Mouse (Mus musculus): ENCODE measurements around the gene Tspan5. TPM values are rescaled to one million over a fixed set of nuclear protein-coding genes. Genes with fewer than 3 reads are reported as not detected.

The Tspan5 gene
- polyA plus RNA-seq, 1 experiment from 2014 or later = 97.0 TPM

DNA sequence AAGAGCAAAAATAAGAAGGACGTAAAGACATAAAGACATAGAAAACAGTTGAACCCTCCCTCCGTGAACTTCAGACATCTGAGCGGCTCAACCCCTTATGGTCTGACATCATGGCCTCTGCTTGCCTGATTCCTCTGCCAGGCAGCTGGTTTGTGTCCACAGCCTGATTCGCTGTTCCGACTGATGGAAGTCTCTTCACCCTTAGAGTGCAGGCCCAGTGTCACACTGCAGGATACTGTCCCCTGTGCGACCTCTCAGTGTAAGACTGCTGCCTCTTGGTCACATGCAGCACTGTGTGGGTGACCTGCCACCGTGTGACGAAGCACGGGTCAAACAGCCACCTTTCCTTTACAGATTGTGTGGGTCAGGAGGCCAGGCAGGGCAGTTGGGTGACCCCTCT is 39.5 kb downstream of the Tspan5 start:
- Histone ChIP-seq H3K27ac (peak overlapping the region; percentile 30; the same call in 1 of the 2 replicates), H3K27me3 (no peaks in the 10 kb centered on the region), H3K9me3 (no peaks in the 10 kb centered on the region), H3K9ac (peak overlapping the region; percentile 24; the same call in 1 of the 2 replicates), H3K4me2 (no peak overlapping the region), H3K36me3 (no peaks in the 10 kb centered on the region), H3K4me1 (replicated peaks) (peaks cover 79% of the 10 kb centered on the region), H3K4me3 (no peak overlapping the region)
- WGBS = 73% methylated on average over 9 of the region's 9 CpGs
- ATAC-seq (ENCODE audit: low FRiP score) = no peak

DNA sequence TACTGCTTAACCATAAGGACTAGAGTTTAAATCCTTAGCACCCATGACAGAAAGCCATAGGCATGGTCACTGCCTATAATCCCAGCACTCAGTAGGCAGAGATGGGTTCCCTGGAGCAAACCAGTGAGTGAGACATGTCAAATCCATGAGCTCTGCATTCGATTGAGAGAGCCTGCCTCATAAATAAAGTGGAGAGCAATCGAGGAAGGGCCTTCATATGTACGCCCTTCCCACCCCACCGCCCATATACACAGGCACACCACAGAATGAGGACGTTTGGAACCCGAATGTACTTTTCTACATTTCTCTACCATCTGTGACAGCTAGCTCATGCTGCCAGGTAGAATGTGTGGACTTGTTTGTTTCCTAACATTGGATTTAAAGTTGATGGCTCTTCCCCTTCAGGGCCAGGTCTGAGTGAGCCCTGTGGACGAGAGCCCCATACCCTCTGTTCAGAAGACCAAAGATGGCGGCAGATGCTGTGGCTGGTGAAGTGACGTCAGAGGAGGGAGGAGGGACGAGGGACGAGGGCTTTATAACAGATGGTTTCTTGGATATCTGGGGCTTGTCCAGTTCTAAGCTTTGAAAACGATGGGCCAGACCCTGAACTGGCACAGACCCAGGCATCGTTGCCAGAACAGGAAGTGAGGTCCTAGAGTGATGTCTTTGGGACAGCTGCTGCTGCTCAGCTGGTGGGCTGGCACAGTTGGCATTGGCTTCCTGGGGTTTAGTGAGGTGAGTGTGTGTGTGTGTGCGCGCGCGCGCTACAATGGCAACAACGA is 42.1 kb downstream of the Tspan5 start:
- H3K9ac ChIP-seq = no peak overlapping the region
- H3K27me3 ChIP-seq = no peaks in the 10 kb centered on the region
- peak; percentile 70 for ATAC-seq (ENCODE audit: low FRiP score)
- 76% methylated on average over 19 of the region's 19 CpGs for WGBS
- H3K4me1 ChIP-seq (replicated peaks) = peaks cover 57% of the 10 kb centered on the region
- H3K9me3 ChIP-seq = no peaks in the 10 kb centered on the region
- H3K27ac ChIP-seq = peak overlapping the region; percentile 58
- H3K4me2 ChIP-seq = no peak overlapping the region
- H3K4me3 ChIP-seq = no peak overlapping the region
- no peaks in the 10 kb centered on the region for H3K36me3 ChIP-seq

DNA sequence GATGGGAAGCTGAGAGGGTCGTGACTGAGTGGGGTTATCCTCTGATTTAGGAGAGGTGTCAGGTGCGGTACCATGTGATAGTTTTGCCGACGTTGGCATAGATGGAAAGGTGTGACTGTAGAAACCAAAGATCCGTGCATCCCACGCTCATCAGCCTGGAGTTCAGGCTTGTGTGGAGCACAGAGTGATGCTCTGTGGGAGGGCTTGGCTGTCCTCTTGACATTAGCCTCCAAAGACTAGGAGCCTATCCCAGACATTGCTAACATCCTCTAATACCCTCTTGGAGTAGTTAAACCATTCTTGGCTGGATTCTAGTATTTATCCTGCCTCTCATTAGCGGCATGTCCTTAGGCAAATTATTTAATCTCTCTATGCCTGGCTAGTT is 42.6 kb downstream of the Tspan5 start:
- WGBS = 87% methylated on average over 7 of the region's 7 CpGs
- no peaks in the 10 kb centered on the region for H3K27me3 ChIP-seq
- no peaks in the 10 kb centered on the region for H3K9me3 ChIP-seq
- peaks cover 51% of the 10 kb centered on the region for H3K4me1 ChIP-seq (replicated peaks)
- 0 out of 2 replicates have a peak, but pooled peaks have one; percentile 16 for ATAC-seq (ENCODE audit: low FRiP score)
- H3K4me2 ChIP-seq = no peak overlapping the region
- H3K27ac ChIP-seq = peak overlapping the region; percentile 58
- no peak overlapping the region for H3K4me3 ChIP-seq
- no peaks in the 10 kb centered on the region for H3K36me3 ChIP-seq
- H3K9ac ChIP-seq = no peak overlapping the region

DNA sequence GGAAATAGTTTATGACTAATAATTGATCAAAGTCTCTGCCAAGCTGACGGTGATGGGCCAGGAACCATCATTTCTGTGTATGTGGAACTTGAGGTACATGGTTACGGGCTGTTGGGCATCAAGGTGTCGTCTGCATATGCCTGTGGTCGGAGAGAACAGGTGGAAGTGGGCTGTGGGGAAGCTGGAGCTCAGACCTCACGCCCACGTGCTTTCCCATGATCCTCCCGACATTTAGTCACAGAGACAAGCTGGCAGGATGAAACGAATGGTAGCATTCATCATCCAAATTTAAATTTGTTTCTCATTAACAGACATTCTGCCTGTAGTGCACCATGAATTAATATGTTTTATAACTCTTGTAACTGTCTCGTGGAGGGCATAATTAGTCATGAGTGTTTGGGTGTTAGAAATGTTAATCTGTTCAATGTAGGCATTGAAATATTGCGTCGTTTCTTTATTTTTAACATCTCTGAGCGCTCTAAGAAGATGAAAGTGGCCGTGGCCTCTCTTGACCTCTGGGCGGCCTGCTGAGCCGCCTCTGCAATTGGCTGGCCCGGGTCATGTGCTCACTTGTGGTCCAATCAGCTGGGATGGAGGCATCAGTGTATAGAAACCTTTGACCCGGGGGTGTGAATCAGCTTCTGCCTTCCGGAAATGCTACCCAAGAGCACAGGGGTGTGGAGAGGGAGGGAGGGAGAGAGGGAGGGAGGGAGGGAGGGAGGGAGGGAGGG is 45.9 kb downstream of the Tspan5 start:
- no peaks in the 10 kb centered on the region for H3K9me3 ChIP-seq
- H3K36me3 ChIP-seq = no peaks in the 10 kb centered on the region
- no peaks in the 10 kb centered on the region for H3K27me3 ChIP-seq
- 0 out of 2 replicates have a peak overlapping the region, but pooled peaks have one; percentile 8 for H3K27ac ChIP-seq
- H3K4me2 ChIP-seq = no peak overlapping the region
- H3K4me3 ChIP-seq = no peak overlapping the region
- no peak overlapping the region for H3K9ac ChIP-seq
- ATAC-seq (ENCODE audit: low FRiP score) = no peak
- WGBS = 86% methylated on average over 18 of the region's 18 CpGs
- H3K4me1 ChIP-seq (replicated peaks) = peaks cover 30% of the 10 kb centered on the region

DNA sequence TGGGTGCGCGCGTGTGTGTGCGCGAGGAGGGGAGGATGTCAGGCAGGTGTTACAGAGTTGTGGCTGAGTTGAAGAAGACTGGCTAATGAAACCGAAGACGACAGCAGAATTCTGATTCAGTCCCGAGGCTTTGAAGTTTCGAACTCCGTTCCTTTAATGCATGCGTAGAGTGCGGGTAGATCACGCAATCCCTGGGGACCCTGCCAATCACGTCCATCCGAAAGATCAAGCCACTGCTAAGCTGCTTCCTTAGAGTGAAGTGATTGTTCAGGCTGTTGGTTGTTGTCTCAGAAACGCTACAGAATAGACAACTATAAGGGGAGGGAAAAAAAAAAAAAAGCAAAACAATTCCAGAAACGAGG is 46.5 kb downstream of the Tspan5 start:
- Histone ChIP-seq H3K9ac (no peak overlapping the region), H3K36me3 (no peaks in the 10 kb centered on the region), H3K9me3 (no peaks in the 10 kb centered on the region), H3K4me2 (no peak overlapping the region), H3K4me1 (replicated peaks) (peaks cover 24% of the 10 kb centered on the region), H3K4me3 (no peak overlapping the region), H3K27ac (no peak overlapping the region), H3K27me3 (no peaks in the 10 kb centered on the region)
- no peak for ATAC-seq (ENCODE audit: low FRiP score)
- WGBS = 73% methylated on average over 17 of the region's 17 CpGs

DNA sequence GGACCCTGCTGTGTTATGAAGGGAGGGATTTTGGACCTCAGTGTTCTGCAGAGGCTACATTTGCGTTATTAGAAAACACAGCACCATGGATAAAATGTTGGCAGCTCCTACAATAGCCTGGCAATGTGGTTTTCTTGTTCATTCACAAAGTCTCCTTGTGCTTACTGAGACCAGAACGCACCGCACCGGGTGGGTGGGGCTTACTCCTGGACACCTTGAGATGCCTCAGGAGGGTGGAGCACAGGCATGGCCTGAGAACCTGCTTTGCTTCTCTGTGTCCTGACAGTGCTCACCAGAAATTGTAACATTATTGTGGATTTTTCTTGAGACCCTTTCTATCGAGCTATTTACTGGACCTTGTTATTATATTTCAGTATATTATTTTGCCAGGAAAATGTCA is 47.3 kb downstream of the Tspan5 start:
- no peak overlapping the region for H3K27ac ChIP-seq
- WGBS = 87% methylated on average over 5 of the region's 5 CpGs

DNA sequence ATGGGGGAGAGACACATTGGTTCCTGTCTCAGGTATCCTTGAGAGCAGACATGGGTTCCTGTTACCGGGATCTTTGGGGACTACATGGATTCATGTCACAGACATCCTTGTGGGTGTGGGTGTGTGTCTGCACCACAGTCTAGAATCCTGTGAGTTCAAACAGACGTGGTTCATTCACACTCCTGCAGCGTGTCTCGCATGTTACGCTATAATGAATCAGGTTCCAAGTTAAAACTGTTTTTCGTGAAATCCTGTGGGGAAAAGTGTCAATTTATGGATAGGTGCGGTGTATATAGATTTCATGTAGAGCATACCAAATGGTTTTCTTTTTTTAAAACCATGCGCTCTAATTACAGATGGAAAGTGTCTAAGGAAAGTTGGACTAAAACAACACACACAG is 52.5 kb downstream of the Tspan5 start:
- H3K4me2 ChIP-seq = no peak overlapping the region
- H3K4me3 ChIP-seq = no peak overlapping the region
- 0 out of 2 replicates have a peak, but pooled peaks cover 11% of the 10 kb centered on the region for H3K4me1 ChIP-seq (replicated peaks)
- H3K9ac ChIP-seq = no peak overlapping the region
- no peak for ATAC-seq (ENCODE audit: low FRiP score)
- no peaks in the 10 kb centered on the region for H3K36me3 ChIP-seq
- no peaks in the 10 kb centered on the region for H3K27me3 ChIP-seq
- no peak overlapping the region for H3K27ac ChIP-seq
- no peaks in the 10 kb centered on the region for H3K9me3 ChIP-seq
- WGBS = 96% methylated on average over 8 of the region's 8 CpGs

More for the DNA sequence above, 47.3 kb downstream of the Tspan5 start:
- Histone ChIP-seq H3K9me3 (no peaks in the 10 kb centered on the region), H3K4me3 (no peak overlapping the region), H3K27me3 (no peaks in the 10 kb centered on the region), H3K36me3 (no peaks in the 10 kb centered on the region), H3K9ac (no peak overlapping the region), H3K4me1 (replicated peaks) (peaks cover 16% of the 10 kb centered on the region), H3K4me2 (no peak overlapping the region)
- ATAC-seq (ENCODE audit: low FRiP score) = no peak

DNA sequence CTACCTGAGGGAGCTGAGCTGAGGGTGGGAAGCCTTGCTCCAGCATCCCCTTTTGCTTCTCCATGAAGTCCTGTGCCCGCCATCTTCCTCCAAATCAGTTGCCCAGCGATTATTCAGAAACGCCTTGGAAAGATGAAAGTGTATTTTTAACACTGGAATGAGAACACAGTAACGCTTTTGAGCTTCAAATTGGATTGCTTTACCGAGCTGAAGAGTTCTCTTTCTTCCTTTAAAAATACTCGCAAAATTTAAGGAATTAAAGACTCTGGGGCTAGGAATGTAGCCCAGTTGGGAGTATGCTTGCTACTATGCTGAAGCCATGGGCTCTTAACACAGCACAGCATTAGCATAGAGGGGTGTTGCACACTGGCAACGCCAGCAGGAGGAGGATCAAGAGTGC is 54.0 kb downstream of the Tspan5 start:
- Histone ChIP-seq H3K27me3 (no peaks in the 10 kb centered on the region), H3K4me2 (no peak overlapping the region), H3K36me3 (no peaks in the 10 kb centered on the region), H3K9me3 (no peaks in the 10 kb centered on the region), H3K27ac (no peak overlapping the region), H3K9ac (no peak overlapping the region), H3K4me3 (no peak overlapping the region), H3K4me1 (replicated peaks) (peaks cover 23% of the 10 kb centered on the region)
- 89% methylated on average over 7 of the region's 7 CpGs for WGBS
- no peak for ATAC-seq (ENCODE audit: low FRiP score)

DNA sequence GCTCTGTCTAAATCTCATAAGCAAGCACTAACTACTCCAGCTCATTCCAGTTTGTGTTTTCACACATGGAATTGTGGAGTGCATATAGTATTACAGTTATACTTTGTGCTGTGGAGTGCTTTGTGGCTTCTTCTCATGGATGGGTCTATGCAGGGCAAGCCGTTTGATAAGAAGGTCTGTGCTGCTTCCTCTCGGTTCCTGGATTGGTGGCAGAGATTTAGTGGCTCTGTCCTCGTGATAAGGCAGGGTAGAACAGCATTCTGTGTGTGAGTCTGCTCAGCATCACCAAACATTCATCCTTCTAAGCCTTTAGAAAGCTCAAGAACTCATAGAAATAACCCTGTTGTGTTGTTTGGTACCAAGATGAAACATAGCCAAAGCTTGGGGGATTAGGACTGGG is 54.6 kb downstream of the Tspan5 start:
- no peaks in the 10 kb centered on the region for H3K9me3 ChIP-seq
- peaks cover 24% of the 10 kb centered on the region for H3K4me1 ChIP-seq (replicated peaks)
- no peak overlapping the region for H3K4me2 ChIP-seq
- 89% methylated on average over 3 of the region's 3 CpGs for WGBS
- H3K27ac ChIP-seq = no peak overlapping the region
- ATAC-seq (ENCODE audit: low FRiP score) = no peak
- H3K4me3 ChIP-seq = no peak overlapping the region
- H3K27me3 ChIP-seq = no peaks in the 10 kb centered on the region
- H3K9ac ChIP-seq = no peak overlapping the region
- H3K36me3 ChIP-seq = no peaks in the 10 kb centered on the region

DNA sequence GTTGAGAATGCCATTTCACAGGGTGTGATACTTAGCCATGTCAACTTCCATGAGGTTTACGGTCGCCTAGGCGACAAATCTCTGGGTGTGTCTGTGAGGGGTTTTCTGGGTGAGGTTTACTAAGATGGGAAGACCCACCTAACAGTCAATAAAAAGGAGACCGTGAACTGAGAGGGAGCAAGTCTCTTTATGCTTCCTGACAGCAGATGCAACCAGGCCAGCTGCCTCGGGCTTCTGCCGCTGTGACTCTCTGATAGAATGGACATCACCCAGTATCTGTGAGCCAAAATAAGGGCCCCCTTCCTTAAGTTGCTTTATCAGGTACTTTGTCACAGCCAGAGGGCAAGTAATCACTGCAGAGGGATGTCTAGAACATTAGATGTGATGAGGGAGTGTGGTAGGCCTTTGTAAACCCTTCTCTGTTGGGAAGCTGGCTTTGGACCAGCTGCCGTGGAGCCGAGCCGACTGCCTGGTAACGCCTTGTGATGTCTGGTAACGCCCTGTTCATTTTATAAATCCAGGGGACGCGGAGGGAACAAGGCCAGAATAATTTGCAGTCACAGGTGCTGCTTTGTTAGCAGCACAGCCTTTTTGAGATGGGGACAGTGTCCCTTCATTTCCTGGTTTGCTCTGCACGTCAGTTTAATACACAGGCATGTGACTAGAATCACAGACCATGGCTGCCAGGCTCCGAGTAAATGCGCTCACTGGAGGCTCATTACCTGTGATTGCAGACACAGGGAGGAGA is 58.8 kb downstream of the Tspan5 start:
- Histone ChIP-seq H3K4me3 (0 out of 2 replicates have a peak overlapping the region, but pooled peaks have one; percentile 0), H3K4me1 (replicated peaks) (peaks cover 54% of the 10 kb centered on the region), H3K9me3 (no peaks in the 10 kb centered on the region), H3K36me3 (no peaks in the 10 kb centered on the region), H3K27ac (peak overlapping the region; percentile 92), H3K4me2 (peak overlapping the region; percentile 27), H3K9ac (peak overlapping the region; percentile 63; the same call in 1 of the 2 replicates), H3K27me3 (no peaks in the 10 kb centered on the region)
- peak; percentile 64 for ATAC-seq (ENCODE audit: low FRiP score)
- WGBS = 35% methylated on average over 16 of the region's 16 CpGs

DNA sequence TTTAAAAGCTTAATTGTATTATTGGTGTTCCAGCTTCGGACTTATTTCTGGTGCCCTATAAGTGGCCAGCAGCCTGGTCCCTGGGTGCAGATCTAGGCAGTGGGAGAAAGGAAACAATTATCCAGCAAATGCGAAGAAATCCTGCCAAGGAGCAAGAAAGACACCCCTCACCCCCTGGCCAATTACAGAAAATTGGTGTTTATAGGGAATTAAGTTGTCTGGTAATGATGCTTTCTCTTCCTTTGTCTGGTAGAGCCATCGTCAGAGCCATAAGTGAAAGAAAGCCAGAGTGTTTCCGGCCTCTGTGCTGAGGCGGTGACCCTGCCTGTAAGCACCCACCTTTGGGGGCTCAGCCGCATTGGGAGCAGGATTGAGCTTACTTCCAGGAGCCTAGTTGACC is 59.7 kb downstream of the Tspan5 start:
- Histone ChIP-seq H3K9ac (peak overlapping the region; percentile 49; the same call in 1 of the 2 replicates), H3K4me2 (no peak overlapping the region), H3K27me3 (no peaks in the 10 kb centered on the region), H3K4me1 (replicated peaks) (peaks cover 54% of the 10 kb centered on the region), H3K4me3 (no peak overlapping the region), H3K27ac (peak overlapping the region; percentile 92), H3K36me3 (no peaks in the 10 kb centered on the region), H3K9me3 (no peaks in the 10 kb centered on the region)
- 64% methylated on average over 6 of the region's 6 CpGs for WGBS
- no peak for ATAC-seq (ENCODE audit: low FRiP score)

Measured in hindbrain, embryonic 13.5 days (tissue).